Mouse (Mus musculus) heart, embryonic 13.5 days (tissue): Measurements from ENCODE around the gene Prok2. TPM values are rescaled to one million over a fixed set of nuclear protein-coding genes. Genes with fewer than 3 reads are reported as not detected.

Source experiments
- ATAC-seq: fragments of 200-750 bp; cut with Nextera tagmentation; 2 replicates; pipeline ENCODE4 v1.8.0; 2017; ENCODE audit warnings: moderate TSS enrichment; ENCODE audit not compliant: insufficient number of reproducible peaks, low FRiP score, low TSS enrichment; ENCODE audit errors: extremely low read depth
- H3K27ac ChIP-seq: fragments of 300-500 bp; sonication (generic); replicated peaks from 2 replicates; pipeline ENCODE4 v1.5.1; 2015; ENCODE audit warnings: moderate library complexity, mild to moderate bottlenecking, inconsistent platforms
- H3K27me3 ChIP-seq: fragments of 300-500 bp; sonication (generic); replicated peaks from 2 replicates; pipeline ENCODE4 v1.6.1; 2015; ENCODE audit warnings: mild to moderate bottlenecking, inconsistent platforms
- H3K36me3 ChIP-seq: fragments of 300-500 bp; sonication (generic); 2 replicates; pipeline ENCODE4 v1.6.1; 2015; ENCODE audit warnings: mild to moderate bottlenecking, inconsistent platforms
- H3K4me1 ChIP-seq: fragments of 300-500 bp; sonication (generic); 2 replicates; pipeline ENCODE4 v1.6.1; 2015; ENCODE audit warnings: inconsistent platforms
- H3K4me2 ChIP-seq: fragments of 300-500 bp; sonication (generic); 2 replicates; pipeline ENCODE4 v1.6.1; 2015; ENCODE audit warnings: inconsistent platforms, mild to moderate bottlenecking, moderate library complexity
- H3K4me3 ChIP-seq: fragments of 300-500 bp; sonication (generic); 2 replicates; pipeline ENCODE4 v1.5.1; 2015; ENCODE audit warnings: moderate library complexity, mild to moderate bottlenecking, inconsistent platforms
- H3K9ac ChIP-seq: fragments of 300-500 bp; sonication (generic); 2 replicates; pipeline ENCODE4 v1.6.1; 2015; ENCODE audit warnings: inconsistent platforms, mild to moderate bottlenecking, moderate library complexity
- H3K9me3 ChIP-seq: fragments of 300-500 bp; sonication (generic); 2 replicates; pipeline ENCODE4 v1.6.1; 2016; ENCODE audit warnings: inconsistent platforms
- WGBS: fragments of 180-500 bp; shearing (Covaris S2); methylation state at CpG from one replicate; pipeline ENCODE4 v1.1.7; 2015; ENCODE audit warnings: mixed read lengths; 5-methylcytosine and 5-hydroxymethylcytosine counted together
- polyA plus RNA-seq: library from polyadenylated mRNA; unstranded; fragments of >200 nt; fragmentation: Nextera tagmentation; extraction: Ambion mirVana; gene quantifications from 2 replicates; pipeline ENCODE4 v1.2.1, GENCODE M21; 2015

Prok2 gene
- polyA plus RNA-seq, 1 experiment from 2014 or later, result not detected

DNA sequence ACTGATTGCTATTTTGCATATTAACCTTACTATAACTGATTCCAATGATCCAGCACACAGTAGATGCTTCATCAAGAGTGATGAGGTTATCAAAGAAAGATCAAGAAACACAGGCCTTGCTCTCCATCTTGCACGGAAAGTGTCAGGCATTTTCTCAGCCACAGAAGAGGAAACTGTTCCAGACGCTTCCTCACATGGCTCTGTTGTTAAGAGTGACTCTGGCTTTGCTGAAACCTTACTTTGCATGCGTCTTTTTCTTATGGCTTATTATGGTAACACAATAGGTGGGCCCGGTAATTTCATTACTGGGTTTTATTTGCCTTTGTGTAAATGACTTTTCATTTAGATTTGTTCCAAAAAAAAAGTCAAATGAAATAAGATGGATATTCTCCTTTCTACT is 5.7 kb upstream of the Prok2 start:
- Histone ChIP-seq H3K27me3 (peaks cover 67% of the 10 kb centered on the region), H3K36me3 (no peaks in the 10 kb centered on the region), H3K4me2 (no peak overlapping the region), H3K4me1 (peaks cover under 1% of the 10 kb centered on the region; the same call in 1 of the 2 replicates), H3K9me3 (no peaks in the 10 kb centered on the region), H3K27ac (no peak overlapping the region), H3K4me3 (no peak overlapping the region), H3K9ac (no peak overlapping the region)
- no peak for ATAC-seq
- WGBS, result 70% methylated on average over 4 of the region's 4 CpGs

DNA sequence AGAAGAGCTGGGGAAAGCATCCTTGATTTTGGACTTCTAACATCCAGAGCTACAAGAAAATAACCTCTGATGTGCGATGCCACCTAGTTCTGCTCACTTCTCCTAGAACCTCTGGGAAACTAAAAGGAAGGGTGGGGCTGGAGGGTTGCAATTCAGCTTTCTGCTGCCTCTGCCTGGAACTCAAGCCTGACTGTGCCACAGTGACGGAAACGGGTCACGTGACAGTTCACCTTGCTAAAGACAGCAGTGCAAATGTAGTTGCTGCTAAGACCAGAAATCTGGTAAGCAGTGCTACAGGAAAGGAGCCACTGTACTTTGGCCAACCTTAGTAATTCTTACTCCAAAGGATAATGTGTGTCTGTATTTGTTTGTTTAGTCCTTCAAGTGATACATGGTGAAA is 3.7 kb upstream of the Prok2 start:
- H3K36me3 ChIP-seq, result no peaks in the 10 kb centered on the region
- peaks cover 72% of the 10 kb centered on the region for H3K27me3 ChIP-seq
- ATAC-seq, result no peak
- H3K4me2 ChIP-seq, result no peak overlapping the region
- no peak overlapping the region for H3K4me3 ChIP-seq
- H3K4me1 ChIP-seq, result peaks cover 14% of the 10 kb centered on the region
- 74% methylated on average over 4 of the region's 4 CpGs for WGBS
- H3K9me3 ChIP-seq, result no peaks in the 10 kb centered on the region
- no peak overlapping the region for H3K27ac ChIP-seq
- H3K9ac ChIP-seq, result no peak overlapping the region

DNA sequence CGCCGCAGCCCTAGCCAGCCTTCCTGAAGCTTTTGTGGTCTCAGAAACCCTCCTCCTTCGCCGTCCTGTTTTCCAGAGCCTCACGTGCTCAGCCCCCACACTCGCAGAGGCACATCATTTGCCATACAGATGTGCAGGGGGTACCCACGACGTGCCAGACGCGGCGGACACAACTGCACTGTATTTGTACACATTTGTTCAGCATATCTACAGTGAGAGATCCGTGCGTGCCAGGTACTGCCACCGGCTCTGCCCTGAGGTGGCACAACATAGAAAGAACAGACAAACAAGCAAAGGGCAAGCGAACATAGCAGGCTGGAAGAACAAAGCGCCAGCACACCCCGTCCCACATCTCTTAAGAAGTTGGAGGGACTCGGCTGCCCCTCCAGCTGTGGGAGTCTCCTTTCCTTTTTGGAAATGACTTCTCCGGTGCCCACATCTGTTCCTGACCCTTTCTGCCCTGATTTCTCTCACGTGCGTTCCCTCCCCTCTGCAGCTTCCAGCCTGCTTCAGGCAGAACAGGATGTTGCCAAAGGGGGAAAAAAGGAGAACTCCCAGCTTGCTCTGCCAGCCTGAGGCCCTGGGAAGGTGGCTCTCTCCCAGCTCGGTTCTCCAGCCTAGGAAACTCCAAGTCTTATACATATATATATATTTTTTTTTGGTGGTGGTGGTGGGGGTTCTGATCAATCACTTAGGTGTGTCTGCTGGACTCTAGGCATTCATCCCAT is 548 bp upstream of the Prok2 start:
- no peak for ATAC-seq
- H3K27ac ChIP-seq, result no peak overlapping the region
- 5% methylated on average over 22 of the region's 22 CpGs for WGBS
- peak overlapping the region; percentile 66 for H3K9ac ChIP-seq
- H3K36me3 ChIP-seq, result no peaks in the 10 kb centered on the region
- H3K4me3 ChIP-seq, result peak overlapping the region; percentile 56
- H3K4me1 ChIP-seq, result peaks cover 14% of the 10 kb centered on the region
- H3K27me3 ChIP-seq, result peaks cover 77% of the 10 kb centered on the region
- H3K9me3 ChIP-seq, result no peaks in the 10 kb centered on the region
- peak overlapping the region; percentile 88 for H3K4me2 ChIP-seq

DNA sequence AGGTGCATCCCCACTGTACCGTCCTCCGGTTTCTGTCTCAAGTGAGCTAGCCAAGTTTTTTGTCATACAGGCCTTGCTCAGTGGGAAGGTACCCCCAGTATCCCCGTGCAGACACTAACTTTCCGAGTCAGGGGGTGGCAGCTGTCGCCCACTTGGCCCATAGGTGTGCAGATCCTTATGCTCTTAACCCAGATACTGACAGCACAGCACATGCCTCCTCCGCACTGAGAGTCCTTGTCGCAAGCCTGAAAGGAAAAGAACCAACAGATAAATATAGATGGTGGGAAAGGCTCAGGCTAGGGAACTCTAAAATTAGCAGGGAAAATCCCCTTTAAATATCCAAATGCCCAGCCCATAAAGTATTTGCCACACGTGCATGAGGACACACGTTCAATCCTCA is 3.8 kb downstream of the Prok2 start:
- no peak overlapping the region for H3K27ac ChIP-seq
- H3K36me3 ChIP-seq, result no peaks in the 10 kb centered on the region
- H3K9ac ChIP-seq, result no peak overlapping the region
- 58% methylated on average over 9 of the region's 9 CpGs for WGBS
- no peaks in the 10 kb centered on the region for H3K9me3 ChIP-seq
- H3K27me3 ChIP-seq, result peaks cover 62% of the 10 kb centered on the region
- H3K4me3 ChIP-seq, result no peak overlapping the region
- H3K4me2 ChIP-seq, result no peak overlapping the region
- ATAC-seq, result no peak
- H3K4me1 ChIP-seq, result peaks cover 14% of the 10 kb centered on the region

DNA sequence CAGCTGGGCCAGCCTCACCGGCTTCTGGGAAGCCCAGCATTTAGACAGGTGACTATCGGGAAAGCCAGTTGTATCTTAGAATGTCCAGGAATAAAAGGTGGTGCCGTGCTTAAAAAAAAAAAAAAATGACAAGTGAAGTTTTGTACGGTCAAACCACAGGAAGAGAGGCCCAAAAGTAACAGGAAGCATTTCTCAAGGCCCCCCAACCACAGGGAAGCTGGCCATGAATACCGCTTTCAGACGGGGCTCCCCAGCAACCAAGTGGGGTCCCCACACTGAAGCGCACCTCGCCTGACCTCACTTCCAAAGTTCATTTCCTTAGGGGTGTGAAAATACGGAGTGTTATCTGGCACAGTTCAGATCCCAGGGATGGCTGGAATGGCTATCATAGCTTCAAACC is 5.2 kb downstream of the Prok2 start:
- Histone ChIP-seq H3K27me3 (peaks cover 55% of the 10 kb centered on the region), H3K4me3 (no peak overlapping the region), H3K27ac (no peak overlapping the region), H3K9me3 (no peaks in the 10 kb centered on the region), H3K9ac (no peak overlapping the region), H3K4me1 (peaks cover 4% of the 10 kb centered on the region), H3K36me3 (no peaks in the 10 kb centered on the region), H3K4me2 (no peak overlapping the region)
- WGBS, result 70% methylated on average over 9 of the region's 9 CpGs
- no peak for ATAC-seq

DNA sequence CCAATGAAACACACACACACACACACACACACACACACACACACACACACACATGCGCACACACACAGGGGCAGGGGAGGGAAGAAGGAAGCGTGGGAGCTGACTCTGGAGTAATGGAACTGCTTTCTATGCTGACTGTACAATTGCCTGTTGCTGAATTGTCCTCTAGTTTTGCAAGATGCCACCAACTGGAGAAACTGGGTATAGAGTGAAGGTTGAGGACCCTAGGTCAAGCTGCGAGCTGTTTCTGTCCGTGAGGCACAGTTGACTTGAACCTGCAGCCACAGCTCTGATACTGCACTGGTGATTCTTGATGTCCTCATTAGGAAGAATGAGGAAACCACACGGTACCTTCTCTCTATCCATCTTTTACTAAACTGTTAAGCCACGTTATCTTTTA is 10.3 kb downstream of the Prok2 start:
- no peak overlapping the region for H3K4me2 ChIP-seq
- no peaks in the 10 kb centered on the region for H3K9me3 ChIP-seq
- H3K27ac ChIP-seq, result no peak overlapping the region
- no peak overlapping the region for H3K4me3 ChIP-seq
- H3K36me3 ChIP-seq, result no peaks in the 10 kb centered on the region
- no peaks in the 10 kb centered on the region for H3K4me1 ChIP-seq
- peaks cover 59% of the 10 kb centered on the region for H3K27me3 ChIP-seq
- 56% methylated on average over 5 of the region's 6 CpGs for WGBS
- no peak overlapping the region for H3K9ac ChIP-seq
- ATAC-seq, result no peak

DNA sequence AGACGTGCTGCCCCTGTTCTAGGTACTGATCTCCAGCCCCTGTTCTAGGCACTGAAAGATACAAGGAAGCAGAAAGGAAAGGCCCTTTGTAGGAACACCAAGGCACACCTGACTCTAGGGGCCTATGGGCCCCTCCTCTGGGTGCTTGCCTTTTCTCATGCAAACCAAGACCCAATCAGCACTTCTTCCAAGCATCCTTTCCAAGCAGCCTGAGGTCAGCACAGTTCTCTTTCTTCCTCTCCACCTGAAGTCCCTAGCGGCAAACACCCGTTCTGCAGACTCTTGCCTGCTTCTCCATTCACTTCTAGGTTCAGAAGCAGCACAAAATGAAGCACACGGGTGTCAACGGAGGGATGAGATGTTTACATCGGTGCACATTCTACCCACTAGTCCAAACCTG is 11.0 kb downstream of the Prok2 start:
- Histone ChIP-seq H3K27me3 (peaks cover 58% of the 10 kb centered on the region), H3K4me2 (no peak overlapping the region), H3K27ac (no peak overlapping the region), H3K4me1 (no peaks in the 10 kb centered on the region), H3K36me3 (no peaks in the 10 kb centered on the region), H3K9ac (no peak overlapping the region), H3K4me3 (no peak overlapping the region), H3K9me3 (no peaks in the 10 kb centered on the region)
- ATAC-seq, result no peak
- WGBS, result 43% methylated on average over 6 of the region's 6 CpGs

DNA sequence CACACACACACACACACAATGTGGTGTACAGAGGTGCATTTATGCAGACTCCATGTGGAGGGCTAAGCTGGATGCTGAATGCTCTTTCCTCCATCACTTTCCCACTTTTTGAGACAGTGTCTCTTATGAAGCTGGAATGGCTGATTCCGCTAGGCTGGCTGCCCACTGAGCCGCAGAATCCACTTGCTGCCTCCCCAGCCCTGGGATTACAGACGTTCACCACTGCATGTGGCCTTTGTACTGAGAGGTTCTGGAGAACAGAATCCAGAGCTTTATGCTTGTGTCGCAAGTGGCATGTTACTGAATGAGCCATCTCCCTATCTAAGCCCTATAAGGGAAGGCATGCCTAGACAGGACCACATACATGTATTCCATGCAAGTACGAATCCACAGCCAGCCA is 12.9 kb downstream of the Prok2 start:
- Histone ChIP-seq H3K27ac (no peak overlapping the region), H3K36me3 (no peaks in the 10 kb centered on the region), H3K9ac (no peak overlapping the region), H3K4me3 (no peak overlapping the region), H3K27me3 (peaks cover 66% of the 10 kb centered on the region), H3K4me1 (no peaks in the 10 kb centered on the region), H3K4me2 (no peak overlapping the region), H3K9me3 (no peaks in the 10 kb centered on the region)
- 74% methylated on average over 5 of the region's 5 CpGs for WGBS
- no peak for ATAC-seq

DNA sequence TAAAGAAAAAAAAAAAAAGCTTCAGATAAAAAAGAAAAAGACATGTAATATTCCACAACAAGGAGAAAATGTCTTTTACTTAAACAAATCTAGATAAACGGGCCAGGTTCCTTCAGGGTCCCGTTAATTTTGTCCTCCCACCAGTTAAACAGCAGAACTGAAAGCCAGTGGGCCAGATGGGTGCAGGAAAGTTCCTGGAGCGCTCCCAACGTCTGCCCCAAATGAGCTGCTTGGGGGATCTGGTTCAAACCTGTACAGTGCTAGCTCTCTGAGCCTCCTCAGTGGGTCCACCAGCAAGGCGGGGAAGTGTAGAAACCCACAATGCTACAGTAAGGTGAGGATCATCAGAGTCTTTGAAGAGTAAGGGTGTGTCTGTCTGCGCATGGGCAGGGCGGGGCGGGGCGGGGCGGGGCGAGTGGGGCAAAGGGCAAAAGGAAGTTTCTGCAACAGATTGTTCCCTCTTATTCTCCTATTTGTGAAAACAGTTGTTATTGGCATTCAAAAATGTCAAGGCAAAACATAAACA is 14.6 kb downstream of the Prok2 start:
- 60% methylated on average over 11 of the region's 11 CpGs for WGBS
- no peaks in the 10 kb centered on the region for H3K4me1 ChIP-seq
- no peaks in the 10 kb centered on the region for H3K36me3 ChIP-seq
- no peak overlapping the region for H3K27ac ChIP-seq
- H3K9me3 ChIP-seq, result no peaks in the 10 kb centered on the region
- no peak for ATAC-seq
- no peak overlapping the region for H3K9ac ChIP-seq
- H3K4me2 ChIP-seq, result no peak overlapping the region
- H3K4me3 ChIP-seq, result no peak overlapping the region
- peaks cover 70% of the 10 kb centered on the region for H3K27me3 ChIP-seq

DNA sequence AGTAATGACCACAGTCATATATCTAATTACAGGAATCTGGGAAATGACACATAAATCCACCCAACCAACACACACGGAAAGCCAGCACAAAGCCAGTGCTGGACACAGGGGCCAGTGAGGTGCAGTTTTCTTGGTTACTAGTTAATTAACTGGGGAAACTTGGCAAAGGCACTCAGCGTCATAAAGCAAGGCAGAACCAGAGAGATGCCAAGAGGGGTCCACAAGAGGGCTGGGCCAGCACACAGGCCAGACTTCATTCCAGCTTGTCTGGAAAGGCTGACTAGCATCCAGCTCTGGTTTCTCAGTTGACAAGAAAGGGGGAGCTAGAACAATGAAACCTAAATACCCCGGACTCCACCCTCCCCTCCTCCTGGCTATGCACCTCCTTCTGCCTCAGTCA is 25.7 kb downstream of the Prok2 start:
- Histone ChIP-seq H3K4me1 (no peaks in the 10 kb centered on the region), H3K9me3 (no peaks in the 10 kb centered on the region), H3K27me3 (peaks cover 44% of the 10 kb centered on the region), H3K27ac (no peak overlapping the region), H3K9ac (no peak overlapping the region), H3K36me3 (no peaks in the 10 kb centered on the region), H3K4me3 (no peak overlapping the region), H3K4me2 (no peak overlapping the region)
- no peak for ATAC-seq
- 74% methylated on average over 3 of the region's 3 CpGs for WGBS

DNA sequence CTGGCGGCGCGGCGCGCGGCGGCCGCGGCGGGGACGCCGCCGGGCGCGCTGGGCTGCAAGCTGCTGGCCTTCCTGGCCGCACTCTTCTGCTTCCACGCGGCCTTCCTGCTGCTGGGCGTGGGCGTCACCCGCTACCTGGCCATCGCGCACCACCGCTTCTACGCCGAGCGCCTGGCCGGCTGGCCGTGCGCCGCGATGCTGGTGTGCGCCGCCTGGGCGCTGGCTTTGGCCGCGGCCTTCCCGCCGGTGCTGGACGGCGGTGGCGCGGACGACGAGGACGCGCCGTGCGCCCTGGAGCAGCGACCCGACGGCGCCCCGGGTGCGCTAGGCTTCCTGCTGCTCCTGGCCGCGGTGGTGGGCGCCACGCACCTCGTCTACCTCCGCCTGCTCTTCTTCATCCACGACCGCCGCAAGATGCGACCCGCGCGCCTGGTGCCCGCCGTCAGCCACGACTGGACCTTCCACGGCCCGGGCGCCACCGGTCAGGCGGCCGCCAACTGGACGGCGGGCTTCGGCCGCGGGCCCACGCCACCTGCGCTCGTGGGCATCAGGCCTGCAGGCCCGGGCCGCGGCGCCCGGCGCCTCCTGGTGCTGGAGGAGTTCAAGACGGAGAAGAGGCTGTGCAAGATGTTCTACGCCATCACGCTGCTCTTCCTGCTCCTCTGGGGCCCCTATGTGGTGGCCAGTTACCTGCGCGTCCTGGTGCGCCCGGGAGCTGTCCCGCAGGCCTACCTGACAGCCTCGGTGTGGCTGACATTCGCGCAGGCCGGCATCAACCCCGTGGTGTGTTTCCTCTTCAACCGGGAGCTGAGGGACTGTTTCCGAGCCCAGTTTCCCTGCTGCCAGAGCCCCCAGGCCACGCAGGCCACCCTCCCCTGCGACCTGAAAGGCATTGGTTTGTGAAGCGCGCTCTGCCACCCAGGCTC is 33.0 kb downstream of the Prok2 start:
- Histone ChIP-seq H3K9ac (peak overlapping the region; percentile 87), H3K4me3 (peak overlapping the region; percentile 75), H3K4me2 (peak overlapping the region; percentile 93), H3K36me3 (no peaks in the 10 kb centered on the region), H3K9me3 (no peaks in the 10 kb centered on the region), H3K4me1 (peaks cover 8% of the 10 kb centered on the region), H3K27ac (no peak overlapping the region), H3K27me3 (peaks cover 99% of the 10 kb centered on the region)
- 1% methylated on average over 109 of the region's 110 CpGs for WGBS
- ATAC-seq, result peak; percentile 31; the same call in 1 of the 2 replicates
